Mouse (Mus musculus) forebrain, postnatal 0 days (tissue): ENCODE results near the gene Olfr95. TPM values are rescaled to one million over a fixed set of nuclear protein-coding genes. Genes with fewer than 3 reads are reported as not detected.

Experiments used
- ATAC-seq: fragments of 200-750 bp; cut with Nextera tagmentation; 2 replicates; pipeline ENCODE4 v1.8.0; 2017; ENCODE audit warnings: mild to moderate bottlenecking, moderate library complexity
- DNase-seq: peaks from one replicate; pipeline ENCODE4 v3.0.0-alpha.2; 2015
- H3K27ac ChIP-seq: fragments of 300-500 bp; sonication (generic); 2 replicates; pipeline ENCODE4 v1.5.1; 2014; ENCODE audit warnings: low read depth, mild to moderate bottlenecking, antibody characterized with exemption, low read length, moderate library complexity, mixed read lengths
- H3K27me3 ChIP-seq: fragments of 300-500 bp; sonication (generic); 2 replicates; pipeline ENCODE4 v1.6.1; 2014; ENCODE audit warnings: mild to moderate bottlenecking, low read length, mixed read lengths; ENCODE audit not compliant: insufficient read depth
- H3K36me3 ChIP-seq: fragments of 300-500 bp; sonication (generic); 2 replicates; pipeline ENCODE4 v1.6.1; 2014; ENCODE audit warnings: mild to moderate bottlenecking, moderate library complexity; ENCODE audit not compliant: insufficient read depth
- H3K4me1 ChIP-seq: fragments of 300-500 bp; sonication (generic); 2 replicates; pipeline ENCODE4 v1.6.1; 2014; ENCODE audit warnings: antibody characterized with exemption; ENCODE audit not compliant: insufficient read depth
- H3K4me2 ChIP-seq: fragments of 300-500 bp; sonication (generic); 2 replicates; pipeline ENCODE4 v1.6.1; 2014; ENCODE audit warnings: low read depth, mild to moderate bottlenecking, moderate library complexity
- H3K4me3 ChIP-seq: fragments of 300-500 bp; sonication (generic); 2 replicates; pipeline ENCODE4 v1.5.1; 2014; ENCODE audit warnings: low read depth, low read length, mixed read lengths
- H3K9ac ChIP-seq: fragments of 300-500 bp; sonication (generic); 2 replicates; pipeline ENCODE4 v1.6.1; 2014; ENCODE audit warnings: mild to moderate bottlenecking
- H3K9me3 ChIP-seq: fragments of 300-500 bp; sonication (generic); 2 replicates; pipeline ENCODE4 v1.6.1; 2016; ENCODE audit warnings: low read length
- CTCF ChIP-seq: sonication (generic); IDR thresholded peaks from 2 replicates; pipeline ENCODE4 v1.5.1; 2016; ENCODE audit warnings: antibody characterized with exemption, control low read depth, low read depth
- WGBS: fragments of 180-500 bp; shearing (Covaris S2); extraction: QIAGEN DNeasy Blood & Tissue Kit; methylation state at CpG from one replicate; pipeline ENCODE4 v1.1.7; 2014; 5-methylcytosine and 5-hydroxymethylcytosine counted together
- polyA plus RNA-seq: library from polyadenylated mRNA; unstranded; fragments of >200 nt; fragmentation: Nextera tagmentation; extraction: Ambion mirVana; gene quantifications from 2 replicates; pipeline ENCODE4 v1.2.1, GENCODE M21; 2015
- total RNA-seq: library from RNA; depleted of rRNA; stranded (reverse); fragments of >200 nt; gene quantifications from 2 replicates; pipeline ENCODE4 v1.2.3, GENCODE M21; 2014; rRNA removed

Olfr95 gene
- total and polyA plus RNA-seq, 2 experiments from 2014 or later: 0.05 TPM; not detected in 1

DNA sequence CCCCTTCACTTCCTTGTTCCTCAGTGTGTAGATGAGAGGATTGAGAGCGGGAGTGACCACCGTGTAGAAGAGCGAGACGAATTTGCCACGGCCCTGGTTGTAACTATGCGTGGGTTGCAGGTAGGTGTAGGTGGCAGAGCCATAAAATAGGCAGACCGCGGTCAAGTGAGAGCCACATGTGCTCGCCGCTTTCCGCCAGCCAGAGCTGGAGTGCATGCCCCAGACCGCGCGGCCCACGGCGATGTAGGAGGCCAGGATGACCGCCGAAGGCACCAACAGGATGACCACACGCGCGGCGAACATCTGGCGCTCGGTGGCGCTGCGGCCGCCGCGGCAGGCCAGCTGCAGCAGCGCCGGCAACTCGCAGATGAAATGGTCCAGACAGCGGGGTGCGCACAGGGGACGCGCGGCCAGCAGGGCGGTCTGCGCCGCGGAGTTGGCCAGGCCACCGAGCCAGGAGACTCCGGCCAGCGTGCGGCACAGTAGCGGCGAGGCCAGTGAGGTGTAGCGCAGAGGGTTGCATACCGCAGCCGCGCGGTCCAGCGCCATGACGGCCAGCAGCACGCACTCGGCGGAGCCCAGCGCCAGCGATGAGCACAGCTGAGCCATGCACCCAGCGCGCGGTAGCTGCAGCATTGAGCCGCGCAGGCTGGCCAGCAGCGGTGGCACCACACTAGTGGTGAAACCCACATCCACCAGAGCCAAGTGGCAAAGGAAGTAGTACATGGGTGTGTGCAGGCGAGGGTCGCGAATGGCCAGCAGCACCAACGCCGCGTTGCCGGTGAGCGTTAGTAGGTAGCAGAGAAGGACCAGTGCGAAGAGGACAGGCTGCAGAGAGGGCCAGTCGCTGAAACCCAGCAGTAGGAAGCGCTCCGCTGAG, 15.8 kb downstream of the Olfr95 start:
- H3K4me1 ChIP-seq: no peaks in the 10 kb centered on the region
- H3K36me3 ChIP-seq: no peaks in the 10 kb centered on the region
- peak overlapping the region; percentile 51 for H3K9ac ChIP-seq
- 0 out of 2 replicates have a peak overlapping the region, but pooled peaks have one; percentile 29 for H3K27ac ChIP-seq
- H3K27me3 ChIP-seq: peaks cover 18% of the 10 kb centered on the region
- H3K4me2 ChIP-seq: peak overlapping the region; percentile 94
- no peak; the same call in none of the 2 replicates for TF ChIP-seq CTCF
- DNase-seq (peak; percentile 32), ATAC-seq (peak; percentile 90)
- WGBS: 1% methylated on average over 77 of the region's 77 CpGs
- H3K9me3 ChIP-seq: no peaks in the 10 kb centered on the region
- peak overlapping the region; percentile 51 for H3K4me3 ChIP-seq

GRCm38 (mm10) chr17:37194782-37195181, 18.1 kb downstream of the Olfr95 start:
- no peak overlapping the region for H3K9ac ChIP-seq
- H3K4me3 ChIP-seq: no peak overlapping the region
- 94% methylated on average over 5 of the region's 5 CpGs for WGBS
- H3K4me2 ChIP-seq: no peak overlapping the region
- no peak for TF ChIP-seq CTCF
- no peak for DNase-seq
- H3K36me3 ChIP-seq: no peaks in the 10 kb centered on the region
- no peaks in the 10 kb centered on the region for H3K4me1 ChIP-seq
- H3K9me3 ChIP-seq: no peaks in the 10 kb centered on the region
- no peak overlapping the region for H3K27ac ChIP-seq
- H3K27me3 ChIP-seq: peaks cover 18% of the 10 kb centered on the region
- ATAC-seq: no peak

GRCm38 (mm10) chr17:37193656-37194055, 19.3 kb downstream of the Olfr95 start, which contains the start of gene Ubd:
Gene Ubd, plus strand, starts transcription at chr17:37193892.
- DNase-seq (no peak), ATAC-seq (no peak)
- peaks cover 16% of the 10 kb centered on the region for H3K27me3 ChIP-seq
- no peak within 1 kb of the TSS for H3K27ac ChIP-seq
- no peak within 1 kb of the TSS for H3K4me2 ChIP-seq
- WGBS: 80% methylated on average over 2 of the region's 2 CpGs
- H3K4me3 ChIP-seq: no peak within 1 kb of the TSS
- no peaks in the 10 kb centered on the region for H3K36me3 ChIP-seq
- no peak for TF ChIP-seq CTCF
- no peaks in the 10 kb centered on the region for H3K4me1 ChIP-seq
- no peak within 1 kb of the TSS for H3K9ac ChIP-seq
- H3K9me3 ChIP-seq: no peaks in the 10 kb centered on the region

GRCm38 (mm10) chr17:37193032-37193431, 19.9 kb downstream of the Olfr95 start:
- H3K9me3 ChIP-seq: no peaks in the 10 kb centered on the region
- H3K4me2 ChIP-seq: no peak overlapping the region
- H3K36me3 ChIP-seq: no peaks in the 10 kb centered on the region
- DNase-seq: no peak
- ATAC-seq: no peak
- H3K27ac ChIP-seq: no peak overlapping the region
- no peak overlapping the region for H3K4me3 ChIP-seq
- no peak for TF ChIP-seq CTCF
- H3K9ac ChIP-seq: no peak overlapping the region
- H3K4me1 ChIP-seq: no peaks in the 10 kb centered on the region
- H3K27me3 ChIP-seq: peaks cover 9% of the 10 kb centered on the region

- H3K4me2 ChIP-seq: no peak overlapping the region
- no peak overlapping the region for H3K27ac ChIP-seq
- no peaks in the 10 kb centered on the region for H3K4me1 ChIP-seq
- H3K9ac ChIP-seq: no peak overlapping the region
- H3K36me3 ChIP-seq: no peaks in the 10 kb centered on the region
- no peaks in the 10 kb centered on the region for H3K9me3 ChIP-seq
- H3K27me3 ChIP-seq: no peaks in the 10 kb centered on the region
- H3K4me3 ChIP-seq: no peak overlapping the region
- DNase-seq: peak; percentile 34
- 25% methylated on average over 2 of the region's 2 CpGs for WGBS
- no peak for ATAC-seq
- no peak for TF ChIP-seq CTCF
Measured at GRCm38 (mm10) chr17:37190711-37191110, 22.2 kb downstream of the Olfr95 start.

GRCm38 (mm10) chr17:37185474-37185873, 27.4 kb downstream of the Olfr95 start:
- Histone ChIP-seq H3K27ac (no peak overlapping the region), H3K4me2 (no peak overlapping the region), H3K4me3 (no peak overlapping the region), H3K9me3 (no peaks in the 10 kb centered on the region), H3K27me3 (no peaks in the 10 kb centered on the region), H3K4me1 (no peaks in the 10 kb centered on the region), H3K36me3 (no peaks in the 10 kb centered on the region), H3K9ac (no peak overlapping the region)
- DNase-seq: no peak
- no peak for ATAC-seq
- no peak for TF ChIP-seq CTCF
- WGBS: 51% methylated on average over 6 of the region's 6 CpGs

GRCm38 (mm10) chr17:37161394-37161793, 51.5 kb downstream of the Olfr95 start, which contains the start of gene Olfr93:
Gene Olfr93, minus strand, starts transcription at chr17:37161494.
- no peak within 1 kb of the TSS for H3K27ac ChIP-seq
- no peaks in the 10 kb centered on the region for H3K27me3 ChIP-seq
- H3K4me1 ChIP-seq: no peaks in the 10 kb centered on the region
- H3K36me3 ChIP-seq: no peaks in the 10 kb centered on the region
- no peak within 1 kb of the TSS for H3K4me3 ChIP-seq
- no peak within 1 kb of the TSS for H3K9ac ChIP-seq
- TF ChIP-seq CTCF: no peak
- DNase-seq (no peak), ATAC-seq (no peak)
- no peaks in the 10 kb centered on the region for H3K9me3 ChIP-seq
- H3K4me2 ChIP-seq: no peak within 1 kb of the TSS

Other genes starting within 250 kb of the Olfr95 start
- gene 2410137M14Rik, start 231.9 kb downstream of the Olfr95 start, total RNA-seq: 0.38 TPM in 1 of 2 replicates, not detected in the other
- 0.36 TPM in 1 of 2 replicates, not detected in the other for gene 2410137M14Rik, start 231.9 kb downstream of the Olfr95 start, polyA plus RNA-seq
- gene H2-M5, start 223.6 kb downstream of the Olfr95 start, total RNA-seq: 3.5 and 4.2 TPM in 2 replicates
- 0.52 and 1.5 TPM in 2 replicates for gene H2-M5, start 223.6 kb downstream of the Olfr95 start, polyA plus RNA-seq
- gene Zfp57, start 212.0 kb downstream of the Olfr95 start, total RNA-seq: 208 and 220 TPM in 2 replicates
- 113 and 148 TPM in 2 replicates for gene Zfp57, start 212.0 kb downstream of the Olfr95 start, polyA plus RNA-seq
- gene Mog, start 189.7 kb downstream of the Olfr95 start, total RNA-seq: not detected in 2 replicates
- 0.53 and 1.1 TPM in 2 replicates for gene Mog, start 189.7 kb downstream of the Olfr95 start, polyA plus RNA-seq
- gene Gabbr1, start 167.2 kb downstream of the Olfr95 start, total RNA-seq: 353 and 416 TPM in 2 replicates
- 58.1 and 80.1 TPM in 2 replicates for gene Gabbr1, start 167.2 kb downstream of the Olfr95 start, polyA plus RNA-seq
- not detected in 2 replicates for gene Olfr90, start 124.6 kb downstream of the Olfr95 start, total RNA-seq
- gene Olfr90, start 124.6 kb downstream of the Olfr95 start, polyA plus RNA-seq: not detected in 2 replicates
- not detected in 2 replicates for gene Olfr91, start 114.8 kb downstream of the Olfr95 start, total RNA-seq
- gene Olfr91, start 114.8 kb downstream of the Olfr95 start, polyA plus RNA-seq: not detected in 2 replicates
- not detected in 2 replicates for gene Olfr92, start 93.0 kb downstream of the Olfr95 start, total RNA-seq
- not detected in 2 replicates for gene Olfr92, start 93.0 kb downstream of the Olfr95 start, polyA plus RNA-seq
- not detected in 2 replicates for gene Olfr93, start 51.6 kb downstream of the Olfr95 start, total RNA-seq
- gene Olfr93, start 51.6 kb downstream of the Olfr95 start, polyA plus RNA-seq: not detected in 2 replicates
- gene Ubd, start 19.2 kb downstream of the Olfr95 start, total RNA-seq: not detected in 2 replicates
- gene Ubd, start 19.2 kb downstream of the Olfr95 start, polyA plus RNA-seq: not detected in 2 replicates
- gene Olfr94, start 12.1 kb downstream of the Olfr95 start, total RNA-seq: not detected in 2 replicates
- gene Olfr94, start 12.1 kb downstream of the Olfr95 start, polyA plus RNA-seq: not detected in 2 replicates
- not detected in 2 replicates for gene Olfr96, start 7.0 kb upstream of the Olfr95 start, total RNA-seq
- not detected in 2 replicates for gene Olfr96, start 7.0 kb upstream of the Olfr95 start, polyA plus RNA-seq
- gene Olfr97, start 24.2 kb upstream of the Olfr95 start, total RNA-seq: not detected in 2 replicates
- not detected in 2 replicates for gene Olfr97, start 24.2 kb upstream of the Olfr95 start, polyA plus RNA-seq
- not detected in 2 replicates for gene Olfr98, start 50.6 kb upstream of the Olfr95 start, total RNA-seq
- gene Olfr98, start 50.6 kb upstream of the Olfr95 start, polyA plus RNA-seq: not detected in 2 replicates
- 1.0 and 1.9 TPM in 2 replicates for gene H2-M3, start 57.1 kb upstream of the Olfr95 start, total RNA-seq
- 1.5 and 1.7 TPM in 2 replicates for gene H2-M3, start 57.1 kb upstream of the Olfr95 start, polyA plus RNA-seq
- gene Olfr99, start 70.3 kb upstream of the Olfr95 start, total RNA-seq: not detected in 2 replicates
- not detected in 2 replicates for gene Olfr99, start 70.3 kb upstream of the Olfr95 start, polyA plus RNA-seq
- not detected in 2 replicates for gene Olfr101, start 91.2 kb upstream of the Olfr95 start, total RNA-seq
- gene Olfr101, start 91.2 kb upstream of the Olfr95 start, polyA plus RNA-seq: not detected in 2 replicates
- gene Olfr102, start 103.9 kb upstream of the Olfr95 start, total RNA-seq: not detected in 2 replicates
- gene Olfr102, start 103.9 kb upstream of the Olfr95 start, polyA plus RNA-seq: not detected in 2 replicates
- not detected in 2 replicates for gene Olfr103, start 126.6 kb upstream of the Olfr95 start, total RNA-seq
- gene Olfr103, start 126.6 kb upstream of the Olfr95 start, polyA plus RNA-seq: not detected in 2 replicates
- not detected in 2 replicates for gene Olfr104-ps, start 146.5 kb upstream of the Olfr95 start, total RNA-seq
- gene Olfr104-ps, start 146.5 kb upstream of the Olfr95 start, polyA plus RNA-seq: not detected in 2 replicates
- gene Olfr105-ps, start 165.9 kb upstream of the Olfr95 start, total RNA-seq: not detected in 2 replicates
- gene Olfr105-ps, start 165.9 kb upstream of the Olfr95 start, polyA plus RNA-seq: not detected in 2 replicates
- gene Olfr106-ps, start 177.3 kb upstream of the Olfr95 start, total RNA-seq: not detected in 2 replicates
- not detected in 2 replicates for gene Olfr106-ps, start 177.3 kb upstream of the Olfr95 start, polyA plus RNA-seq
- gene Olfr107, start 186.1 kb upstream of the Olfr95 start, total RNA-seq: not detected in 2 replicates
- gene Olfr107, start 186.1 kb upstream of the Olfr95 start, polyA plus RNA-seq: not detected in 2 replicates
- gene Olfr108, start 232.4 kb upstream of the Olfr95 start, total RNA-seq: not detected in 2 replicates
- not detected in 2 replicates for gene Olfr108, start 232.4 kb upstream of the Olfr95 start, polyA plus RNA-seq
- gene Olfr109, start 245.8 kb upstream of the Olfr95 start, total RNA-seq: not detected in 2 replicates
- gene Olfr109, start 245.8 kb upstream of the Olfr95 start, polyA plus RNA-seq: not detected in 2 replicates